Mouse (Mus musculus) right cerebral cortex, adult 2 months (tissue): ENCODE results near the gene Stoml3.

ENCODE experiments used
- DNase-seq, 2 experiments: peaks; one replicate each; pipeline ENCODE4 v3.0.0; 2021 to 2022; ENCODE audit warnings: low spot score in 2 of 2

The Stoml3 gene

GRCm38 (mm10) chr3:53478419-53479046, 9.9 kb upstream of the Stoml3 start:
- DNase-seq: no peak

GRCm38 (mm10) chr3:53483414-53484059, 4.9 kb upstream of the Stoml3 start:
- no peak for DNase-seq

DNA sequence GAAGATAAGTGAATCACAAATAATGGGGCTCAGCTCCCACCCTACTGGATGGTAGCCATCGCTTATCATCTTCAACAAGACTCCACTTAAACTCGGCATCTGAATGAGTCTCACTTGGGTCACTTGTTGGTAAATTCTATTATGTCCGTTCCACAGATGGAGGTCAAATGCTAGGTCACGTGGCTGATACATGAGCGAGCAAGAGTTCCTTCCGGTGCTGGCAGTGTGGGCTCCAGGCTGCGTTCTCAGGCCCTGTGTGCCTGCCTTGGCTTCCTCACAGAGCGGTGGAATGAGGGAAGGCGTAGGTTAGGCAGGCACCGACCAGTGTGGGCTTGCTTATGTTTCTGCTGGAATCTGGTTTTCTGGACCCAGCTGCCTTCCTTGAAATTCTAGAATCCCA, 1.9 kb upstream of the Stoml3 start:
- no peak for DNase-seq

- DNase-seq: no peak
Observed at GRCm38 (mm10) chr3:53486996-53487576, 1.4 kb upstream of the Stoml3 start.

GRCm38 (mm10) chr3:53498351-53498905, 10.0 kb downstream of the Stoml3 start:
- no peak for DNase-seq

DNA sequence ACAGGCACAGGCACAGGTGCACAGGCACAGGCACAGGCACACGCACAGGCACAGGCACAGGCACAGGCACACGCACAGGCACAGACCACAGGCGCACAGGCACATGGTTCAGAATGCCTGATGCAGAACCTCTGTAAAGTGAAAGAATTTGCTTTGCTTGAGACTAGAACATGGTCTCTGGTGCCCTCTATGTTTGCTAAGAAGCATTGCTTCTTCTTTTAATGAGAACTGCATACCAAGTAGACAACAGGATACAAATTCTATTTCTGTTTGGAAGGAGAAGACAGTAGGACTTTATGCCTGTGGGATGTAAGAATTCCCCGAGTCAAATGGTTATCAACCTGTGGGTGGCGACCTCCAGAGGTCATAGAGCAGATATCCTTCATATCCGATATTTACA, 14.0 kb downstream of the Stoml3 start:
- DNase-seq: no peak

DNA sequence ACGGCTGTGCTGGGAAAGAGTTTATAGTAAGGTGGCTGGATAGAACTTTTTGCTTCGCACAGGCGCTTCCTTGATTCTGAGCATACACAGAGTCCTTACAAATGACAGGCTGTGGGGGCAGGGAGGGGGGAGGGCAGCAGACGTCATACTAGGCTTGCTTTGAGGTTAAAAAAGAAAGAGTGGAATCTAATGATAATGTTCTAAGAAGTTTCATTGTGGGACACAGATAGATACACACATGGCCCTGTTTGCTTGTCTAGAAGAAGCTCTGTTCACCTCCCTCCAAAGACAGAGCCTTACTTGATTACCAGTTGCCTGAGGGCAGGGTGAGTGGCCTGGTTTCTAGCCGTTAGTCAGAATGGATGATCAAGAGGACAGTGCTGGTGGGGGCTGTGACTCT, 24.6 kb downstream of the Stoml3 start:
- no peak for DNase-seq

DNA sequence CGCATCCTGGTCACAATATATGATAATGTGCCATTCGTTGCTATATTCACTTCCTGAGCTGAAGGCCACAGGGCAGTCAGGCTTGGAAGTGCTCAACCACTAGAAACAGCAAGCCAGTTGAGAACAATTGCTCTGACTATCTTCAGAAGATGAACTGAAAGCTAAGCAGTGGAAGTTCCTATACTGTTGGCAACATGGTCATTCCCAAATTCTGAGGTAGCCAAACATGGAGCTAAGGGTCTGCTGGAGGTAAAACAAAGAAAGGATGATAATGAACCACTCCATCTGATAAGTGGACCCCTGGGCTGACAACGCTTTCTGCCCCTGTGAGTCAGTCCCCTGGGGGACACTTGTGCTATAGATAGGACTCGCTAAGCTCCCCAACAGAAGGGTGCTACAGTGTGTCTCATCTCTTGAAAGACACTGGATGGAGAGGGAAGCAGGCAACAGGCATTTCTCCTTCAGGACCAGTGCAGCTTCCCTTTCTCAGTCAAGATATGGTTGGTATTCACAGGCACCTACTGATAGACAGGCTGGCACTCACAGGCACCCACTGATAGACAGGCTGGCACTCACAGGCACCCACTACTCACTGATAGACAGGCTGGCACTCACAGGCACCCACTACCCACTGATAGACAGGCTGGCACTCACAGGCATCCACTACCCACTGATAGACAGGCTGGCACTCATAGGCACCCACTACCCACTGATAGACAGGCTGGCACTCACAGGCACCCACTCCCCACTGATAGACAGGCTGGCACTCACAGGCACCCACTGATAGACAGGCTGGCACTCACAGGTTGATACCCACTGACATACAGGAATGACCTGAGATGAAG, 26.0 kb downstream of the Stoml3 start:
- DNase-seq: no peak

- no peak for DNase-seq
Observed at GRCm38 (mm10) chr3:53522794-53523193, 34.3 kb downstream of the Stoml3 start.

GRCm38 (mm10) chr3:53525737-53526136, 37.3 kb downstream of the Stoml3 start:
- peak; percentile 90 to 91 for DNase-seq

- DNase-seq: no peak
Observed at GRCm38 (mm10) chr3:53530305-53530704, 41.9 kb downstream of the Stoml3 start.

DNA sequence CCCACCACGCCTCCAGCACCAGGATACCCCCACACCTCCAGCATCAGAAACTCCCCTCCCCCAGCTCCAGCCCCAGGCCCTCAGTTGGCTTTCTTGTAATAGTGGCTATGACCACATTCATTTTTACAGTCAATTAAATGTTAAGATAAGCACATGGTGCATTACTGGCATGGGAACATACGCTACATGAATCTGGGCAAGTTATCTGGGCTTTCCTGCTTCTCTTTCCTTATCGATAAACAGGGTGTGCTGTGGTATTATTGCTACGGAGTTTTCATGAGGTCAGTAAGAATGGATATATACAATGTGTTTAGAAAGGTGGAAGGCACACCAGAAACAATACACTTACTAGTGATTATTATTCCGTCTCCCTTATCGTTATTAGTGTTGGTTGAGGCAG, 43.6 kb downstream of the Stoml3 start:
- no peak for DNase-seq

GRCm38 (mm10) chr3:53552691-53553090, 64.2 kb downstream of the Stoml3 start:
- DNase-seq: no peak

- no peak for DNase-seq
Observed at GRCm38 (mm10) chr3:53555031-53555952, 66.8 kb downstream of the Stoml3 start.

- no peak for DNase-seq
Observed at GRCm38 (mm10) chr3:53557388-53558214, 69.1 kb downstream of the Stoml3 start.
